Mouse (Mus musculus) fibroblast of lung, adult 2 months (primary cell): ENCODE measurements around the gene Olfr934.

Experiments
- DNase-seq: peaks from one replicate; pipeline ENCODE4 v3.0.0-alpha.2; 2011; ENCODE audit warnings: low read depth

Gene Olfr934

DNA sequence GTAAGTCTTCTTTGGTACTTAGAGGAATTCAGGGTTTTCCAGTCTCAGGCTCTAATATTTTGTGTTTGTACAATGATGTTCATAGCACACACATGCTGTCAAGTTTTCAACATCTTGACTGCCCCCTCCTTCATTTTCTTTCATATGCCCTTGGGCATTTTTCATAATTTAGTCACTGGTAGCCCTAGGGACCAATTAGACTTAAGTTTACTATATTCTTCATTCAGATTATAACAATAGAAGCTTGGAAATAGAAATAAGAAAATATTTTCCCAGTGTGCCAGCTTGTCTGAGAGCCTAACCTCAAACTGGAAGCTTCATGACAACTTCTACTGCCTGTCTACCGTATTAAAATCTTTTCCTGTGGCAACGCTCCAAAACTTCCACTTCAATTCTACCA is at the start of gene Olfr934:
Olfr934 (minus strand) TSS at position 101 of the 400 bp plus-strand sequence.
- DNase-seq: no peak

- DNase-seq: no peak
These were observed 35.2 kb upstream of the Olfr934 start, which contains the start of gene Olfr146 for GRCm38 (mm10) chr9:39023277-39023676. Gene Olfr146, minus strand, starts transcription at chr9:39023377.

GRCm38 (mm10) chr9:38999583-38999982 is 11.5 kb upstream of the Olfr934 start, which contains the start of gene Olfr935:
Gene Olfr935, minus strand, starts transcription at chr9:38999683.
- DNase-seq: no peak

DNA sequence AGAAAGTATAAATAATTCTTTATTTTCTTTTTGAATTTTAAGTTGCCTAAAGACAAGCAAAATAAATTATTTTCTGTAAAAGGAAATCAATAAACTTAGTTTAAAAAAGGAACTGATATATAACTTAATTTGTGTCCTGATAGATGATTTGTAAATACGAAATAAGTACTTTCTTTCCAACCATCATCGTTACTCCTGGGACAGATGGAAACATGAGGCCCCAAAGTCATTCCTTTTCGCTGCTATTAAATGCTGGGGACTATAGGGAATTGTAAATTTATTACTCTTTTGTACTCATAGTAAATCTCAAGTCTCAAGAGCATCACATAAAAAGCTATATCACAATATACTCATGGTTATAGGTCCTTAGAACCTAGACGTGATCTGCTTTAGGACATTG is 16.1 kb downstream of the Olfr934 start, which contains the start of gene Olfr933:
Olfr933 (plus strand) TSS at position 301 of the 400 bp plus-strand sequence.
- no peak for DNase-seq

DNA sequence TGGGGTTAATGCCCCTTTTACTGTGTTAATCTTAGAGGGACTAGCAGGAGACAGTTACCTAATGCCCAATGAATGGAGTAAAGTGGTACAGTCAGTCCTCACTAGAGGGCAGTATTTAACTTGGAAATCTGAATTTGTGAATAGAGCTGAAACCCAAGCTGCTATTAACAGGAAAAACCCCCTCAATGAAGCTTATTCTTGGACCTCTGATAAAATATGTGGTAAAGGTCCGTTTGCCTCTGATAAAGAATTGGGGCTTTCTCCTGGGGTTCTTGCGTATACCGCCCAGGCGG is 34.0 kb downstream of the Olfr934 start:
- DNase-seq: no peak

- DNase-seq: no peak
These were observed 34.6 kb downstream of the Olfr934 start for GRCm38 (mm10) chr9:38953401-38954123.
